Mouse (Mus musculus): ENCODE data around the gene Opcml.

DNA sequence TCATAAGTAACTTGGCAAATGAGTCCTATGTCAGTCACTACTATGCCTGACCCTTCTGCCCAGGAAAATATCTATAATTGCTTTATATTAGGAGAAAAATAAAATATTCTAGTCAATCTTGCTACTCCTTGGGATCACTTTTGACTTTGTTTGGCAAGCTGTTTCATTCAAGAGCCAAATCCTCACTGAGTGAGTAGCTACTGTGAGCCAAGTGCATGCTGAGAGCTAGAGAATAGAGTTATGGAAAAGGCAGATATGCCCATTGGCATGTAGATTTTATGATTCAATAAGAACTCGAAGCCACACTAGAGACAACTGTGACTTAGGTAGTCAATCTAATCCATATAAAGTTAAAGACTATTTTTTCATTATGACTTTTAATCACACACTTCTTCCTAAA lies 340.9 kb downstream of the Opcml start:
- TF ChIP-seq POLR2A (IDR thresholded peaks at IDR 0.05; ENCODE audit: borderline replicate concordance, insufficient read depth, low read length) (no peak), CTCF (IDR thresholded peaks at IDR 0.05; ENCODE audit: borderline replicate concordance, insufficient read depth, low read depth, low read length) (no peak)

Measured in cerebellum, adult 2 months (tissue).